Mouse (Mus musculus) gastrocnemius, postnatal 14 days (tissue): ENCODE measurements around the gene Wfdc6b. TPM values are rescaled to one million over a fixed set of nuclear protein-coding genes. Genes with fewer than 3 reads are reported as not detected.
"Not testable (repeated sequence)": the region's sequence is repeated elsewhere in the genome, so short reads cannot be mapped to it uniquely, and the experiment has no call there.

Experiments used
- DNase-seq: peaks from one replicate; pipeline ENCODE4 v3.0.0; 2021; ENCODE audit warnings: mixed read lengths
- intact Hi-C: fragments of 180-260 bp; cut with DNase I; formaldehyde crosslinking; loops from one replicate; pipeline ENCODE4 v1.15.1; 2025; ENCODE audit warnings: low total_unique reads
- long read RNA-seq, 2 experiments: library from polyadenylated mRNA; stranded (forward); transcript quantifications; one replicate each; pipeline ENCODE4 v2.0.0; 2021
- total RNA-seq, 2 experiments: library from RNA; stranded (reverse); gene quantifications; 2 replicates each; pipeline ENCODE4 v1.2.3; 2021

Wfdc6b gene
- not detected for total RNA-seq
- long read RNA-seq, experiment 1, result 0 reads
- long read RNA-seq, experiment 2, result 0 reads

DNA sequence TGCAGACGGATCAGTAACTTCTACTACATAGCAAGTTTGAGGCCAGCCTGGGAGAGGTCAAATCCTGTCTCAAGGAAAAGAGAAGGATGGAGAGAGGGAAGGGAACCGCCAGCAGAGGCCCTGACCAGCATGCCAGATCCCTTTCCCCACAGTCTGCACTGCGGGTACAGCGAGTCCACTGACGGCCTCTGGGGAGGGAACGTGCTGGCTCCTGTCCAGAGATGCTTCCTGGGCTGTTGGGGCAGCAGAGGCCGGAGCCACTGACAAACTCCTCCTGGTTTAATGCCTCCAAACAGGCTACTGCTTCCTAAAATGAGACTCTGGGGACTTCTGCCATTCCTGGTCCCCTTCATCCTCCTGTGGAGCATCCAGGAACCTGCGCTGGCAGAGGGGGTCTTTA is at the start of gene Wfdc6b, which contains the start of gene Wfdc8:
Gene Wfdc6b (plus strand): TSS at position 52 of the 400 bp plus-strand sequence.
Gene Wfdc8 (minus strand): TSS at position 156 of the 400 bp plus-strand sequence.
- intact Hi-C loops, result not testable (repeated sequence)
- peak; percentile 31 for DNase-seq

DNA sequence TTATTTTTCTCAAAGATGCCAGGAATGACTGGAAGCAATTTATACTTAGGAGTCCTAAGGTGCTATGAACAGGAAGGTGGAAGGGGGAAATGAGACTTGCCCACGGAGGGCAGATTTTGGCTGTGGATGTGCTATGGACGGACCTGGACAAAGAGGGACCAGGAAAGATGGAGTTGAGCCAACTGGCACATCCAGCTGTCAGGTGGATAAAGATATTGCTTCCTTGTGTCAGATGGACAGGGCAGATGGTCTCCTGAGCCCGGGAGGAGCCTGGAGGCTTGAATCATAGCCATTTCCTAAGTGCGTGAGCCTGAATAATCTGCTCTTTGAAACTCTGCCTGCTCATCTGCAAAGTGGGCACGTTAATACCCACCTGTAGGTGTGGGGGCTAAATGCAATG is 49.0 kb upstream of the Wfdc6b start:
- no peak for DNase-seq
- intact Hi-C loops, result no loop called here

DNA sequence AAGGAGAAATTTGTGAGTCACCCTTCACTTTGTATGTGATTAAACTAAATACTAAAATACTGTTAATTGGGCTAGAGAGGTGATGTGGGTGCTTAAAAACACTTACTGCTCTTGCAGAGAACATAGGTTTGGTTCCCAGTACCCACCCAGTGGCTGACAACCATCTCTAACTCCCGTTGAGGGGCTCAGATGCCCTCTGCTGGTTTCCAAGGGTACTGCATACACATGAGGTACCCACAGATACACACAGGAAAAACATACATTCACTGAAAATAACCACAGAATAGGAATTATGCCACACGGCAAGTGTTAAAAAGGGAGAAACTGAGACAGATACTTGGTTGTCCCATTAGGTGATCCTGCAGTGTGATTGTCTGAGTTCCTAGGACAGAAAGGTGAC is 46.3 kb upstream of the Wfdc6b start:
- no peak for DNase-seq
- intact Hi-C loops, result no loop called here

DNA sequence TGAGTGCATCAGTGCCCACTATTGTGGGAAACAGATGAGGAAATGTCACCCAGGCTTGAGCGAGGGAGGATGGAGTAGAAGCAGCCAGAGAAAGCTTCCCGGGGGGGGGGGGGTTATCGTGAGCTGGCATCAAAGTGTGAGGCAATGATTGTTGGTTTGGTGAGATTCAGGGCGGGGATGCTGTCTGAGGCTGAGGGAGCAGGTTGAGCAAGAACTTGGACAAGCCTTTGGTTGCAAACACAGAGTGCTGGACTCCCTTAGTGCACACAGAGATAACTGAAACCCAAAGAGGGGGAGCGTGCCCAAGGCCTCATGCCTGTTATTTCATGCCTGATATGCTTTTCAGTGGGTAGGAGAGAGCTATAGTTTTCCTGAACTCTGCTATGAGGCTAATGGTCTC is 45.9 kb upstream of the Wfdc6b start:
- intact Hi-C loops, result no loop called here
- no peak for DNase-seq

DNA sequence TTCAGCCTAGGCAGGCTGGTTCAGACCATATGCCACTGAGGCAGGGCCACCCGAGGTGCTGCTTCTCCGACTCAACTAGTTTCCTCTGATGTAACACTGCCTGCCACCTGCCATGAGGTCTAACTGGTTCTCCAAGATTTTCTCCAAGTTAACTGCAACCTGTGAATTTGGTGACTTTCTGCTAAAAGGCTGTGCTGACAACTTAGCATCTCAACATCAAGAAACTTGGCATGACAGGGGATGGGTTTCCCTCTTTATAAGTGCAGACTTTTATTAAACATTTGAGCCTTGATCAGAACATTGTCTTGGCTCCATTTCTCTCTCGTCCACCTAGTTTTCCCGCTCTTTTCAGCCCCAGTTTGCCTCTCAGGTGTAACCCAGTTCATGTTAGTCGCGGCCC is 40.0 kb upstream of the Wfdc6b start, which contains the start of gene Spint3:
Gene Spint3 (minus strand): TSS at position 101 of the 400 bp plus-strand sequence.
- intact Hi-C loops, DNase-seq: not testable (repeated sequence)

DNA sequence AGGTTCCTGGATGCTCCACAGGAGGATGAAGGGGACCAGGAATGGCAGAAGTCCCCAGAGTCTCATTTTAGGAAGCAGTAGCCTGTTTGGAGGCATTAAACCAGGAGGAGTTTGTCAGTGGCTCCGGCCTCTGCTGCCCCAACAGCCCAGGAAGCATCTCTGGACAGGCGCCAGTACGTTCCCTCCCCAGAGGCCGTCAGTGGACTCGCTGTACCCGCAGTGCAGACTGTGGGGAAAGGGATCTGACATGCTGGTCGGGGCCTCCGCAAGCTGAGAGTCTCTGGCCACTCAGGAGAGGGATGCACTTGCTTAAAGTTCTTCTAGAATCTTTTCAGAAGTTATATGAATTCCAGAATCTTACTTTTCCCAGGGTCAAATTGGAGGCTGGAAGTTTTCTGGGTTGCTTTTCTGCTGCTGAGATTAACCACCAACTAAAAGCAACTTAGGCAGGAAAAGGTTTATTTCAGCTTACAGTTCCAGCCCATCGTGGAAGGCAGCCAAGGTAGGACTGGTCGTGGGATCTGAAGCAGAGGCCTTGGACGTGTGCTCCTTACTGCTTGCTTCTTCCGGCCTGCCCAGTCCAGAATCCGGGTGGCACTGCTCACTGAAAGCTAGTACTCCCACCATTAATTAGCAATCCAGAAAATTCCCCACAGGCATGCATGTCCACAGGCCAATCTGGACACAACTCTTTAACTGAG is 28.1 kb upstream of the Wfdc6b start, which contains the start of gene Wfdc6a:
Gene Wfdc6a (minus strand): TSS at position 423 of the 701 bp plus-strand sequence.
- peak; percentile 14 for DNase-seq
- intact Hi-C loops, result not testable (repeated sequence)

DNA sequence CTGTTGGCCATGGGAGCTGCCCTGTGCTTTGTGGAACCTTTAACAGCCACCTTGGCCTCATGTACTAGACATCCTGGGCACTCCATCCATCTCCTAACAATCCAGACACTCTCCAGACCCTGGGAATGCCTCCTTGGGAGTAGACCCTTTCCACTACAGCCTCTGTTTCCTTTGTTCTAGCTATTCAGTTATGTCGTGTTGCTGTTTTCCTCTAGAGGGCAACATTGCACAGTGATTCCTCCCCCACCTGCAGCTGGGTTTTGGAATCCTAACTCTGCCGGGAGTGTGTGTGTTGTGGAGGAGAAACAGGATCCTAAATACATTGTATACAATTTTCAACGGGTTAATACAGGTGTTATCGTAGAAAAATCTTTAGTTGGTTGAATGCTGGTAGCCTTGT is 21.3 kb upstream of the Wfdc6b start:
- intact Hi-C loops, result no loop called here
- DNase-seq, result no peak

DNA sequence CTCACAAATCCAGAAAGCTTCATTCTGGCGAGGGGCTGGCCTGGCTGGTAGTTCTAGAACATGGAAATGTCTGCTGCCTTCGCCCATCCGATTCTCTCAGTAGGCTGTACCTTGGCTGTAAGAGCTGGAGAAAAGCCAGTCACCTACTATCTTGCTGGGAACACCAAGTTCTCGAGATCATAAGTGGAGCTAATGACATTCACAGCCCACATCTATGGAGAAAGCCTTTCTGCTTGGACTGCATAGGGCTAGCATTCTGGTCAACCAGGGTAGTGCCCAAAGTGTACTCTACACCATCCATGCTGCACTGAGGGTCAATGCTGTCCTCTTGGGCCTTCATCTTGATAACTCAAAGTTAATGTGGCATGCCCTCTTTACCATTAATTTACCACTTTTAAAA is 19.8 kb upstream of the Wfdc6b start, which contains the start of gene Eppin:
Gene Eppin (minus strand): TSS at position 101 of the 400 bp plus-strand sequence.
- intact Hi-C loops, result no loop called here
- DNase-seq, result no peak

DNA sequence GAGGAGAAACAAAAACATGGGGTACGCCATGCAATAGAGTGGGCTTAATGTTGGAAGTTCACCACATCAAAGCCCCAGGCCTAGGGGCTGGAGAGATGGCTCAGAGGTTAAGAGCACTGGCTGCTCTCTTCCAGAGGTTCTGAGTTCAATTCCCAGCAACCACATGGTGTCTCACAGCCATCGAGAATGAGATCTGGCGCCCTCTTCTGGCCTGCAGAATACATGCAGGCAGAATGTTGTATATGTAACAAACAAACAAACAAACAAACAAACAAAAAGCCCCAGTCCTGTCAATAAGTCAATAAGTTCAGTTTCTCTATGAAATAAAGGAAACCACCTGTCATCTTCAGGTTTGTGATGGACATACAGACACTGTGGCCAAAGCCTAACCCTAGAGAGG is 13.1 kb upstream of the Wfdc6b start:
- intact Hi-C loops, result no loop called here
- no peak for DNase-seq

DNA sequence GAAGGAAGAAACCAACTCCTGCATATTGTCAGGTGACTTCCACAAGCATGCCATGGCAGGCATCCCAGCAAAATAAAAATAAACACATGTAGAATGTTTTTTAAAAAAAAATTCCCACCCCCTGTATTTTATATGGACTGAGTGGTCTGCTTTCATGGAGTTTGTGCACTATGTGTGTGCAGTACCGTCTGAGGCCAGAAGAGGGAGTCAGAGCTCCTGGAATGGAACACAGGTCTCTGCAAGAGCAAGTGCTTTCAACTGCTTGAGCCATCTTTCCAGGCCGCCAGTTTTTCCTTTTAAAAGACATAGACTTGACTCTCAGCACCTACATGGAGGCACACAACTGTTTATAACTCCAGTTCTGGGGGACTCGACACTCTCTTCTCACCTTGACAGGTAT is 9.8 kb upstream of the Wfdc6b start:
- intact Hi-C loops, result no loop called here
- DNase-seq, result no peak

DNA sequence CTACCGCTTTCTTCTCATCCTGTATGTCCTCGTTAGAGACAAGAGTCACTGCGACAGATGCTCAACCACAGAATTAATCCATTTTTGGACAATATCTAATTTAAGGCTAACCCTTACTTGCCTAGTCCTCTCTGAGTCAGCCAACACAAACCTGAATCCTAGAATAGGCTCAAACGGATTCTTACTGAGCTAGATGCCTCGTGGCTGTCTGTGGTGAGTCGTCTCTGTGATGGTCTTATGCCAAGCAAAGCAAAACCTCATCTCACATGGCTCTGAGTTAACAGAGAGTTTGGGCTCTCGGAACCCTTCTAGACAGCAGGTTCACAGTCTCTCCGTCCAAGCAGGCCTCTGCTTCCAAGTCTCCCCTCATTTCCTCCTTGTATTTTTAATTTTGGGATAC is 8.9 kb upstream of the Wfdc6b start:
- intact Hi-C loops, result no loop called here
- DNase-seq, result no peak

DNA sequence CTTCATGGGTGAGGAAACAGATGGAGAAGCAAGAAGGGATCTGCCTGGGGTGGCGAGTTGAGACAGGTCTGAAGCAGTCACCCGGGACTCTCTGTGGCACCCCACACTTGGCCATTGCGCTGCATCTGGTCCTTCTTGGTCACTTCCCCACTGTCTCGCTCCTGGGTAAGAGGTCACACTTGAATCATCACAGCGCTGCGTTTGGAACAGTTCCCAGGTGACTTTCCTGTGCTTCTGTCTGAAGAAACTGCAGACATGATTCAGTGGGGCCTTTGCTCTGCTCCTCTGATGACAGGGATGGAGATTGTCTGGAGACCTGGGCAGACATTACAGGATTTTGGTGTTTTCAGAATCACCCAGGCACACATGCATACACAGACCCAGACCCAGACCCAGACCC is 4.5 kb upstream of the Wfdc6b start:
- intact Hi-C loops, result no loop called here
- DNase-seq, result no peak

DNA sequence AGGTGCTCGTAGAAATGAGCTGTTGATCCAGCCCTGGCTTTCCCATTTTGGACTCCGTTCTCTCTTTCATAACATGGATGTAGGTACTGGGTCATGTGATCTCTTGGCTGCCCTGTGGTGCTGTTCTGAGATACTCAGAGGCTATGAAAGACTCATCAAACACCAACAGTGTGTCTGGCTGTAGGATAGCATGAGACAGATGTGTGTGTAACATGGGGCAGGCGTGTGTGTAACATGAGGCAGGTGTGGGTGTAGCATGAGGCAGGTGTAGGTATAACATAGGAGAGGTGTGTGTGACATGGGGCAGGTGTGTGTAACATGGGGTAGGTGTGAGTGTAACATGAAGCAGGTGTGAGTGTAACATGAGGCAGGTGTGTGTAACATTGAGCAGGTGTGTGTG is 2.1 kb downstream of the Wfdc6b start:
- intact Hi-C loops, result no loop called here
- no peak for DNase-seq

DNA sequence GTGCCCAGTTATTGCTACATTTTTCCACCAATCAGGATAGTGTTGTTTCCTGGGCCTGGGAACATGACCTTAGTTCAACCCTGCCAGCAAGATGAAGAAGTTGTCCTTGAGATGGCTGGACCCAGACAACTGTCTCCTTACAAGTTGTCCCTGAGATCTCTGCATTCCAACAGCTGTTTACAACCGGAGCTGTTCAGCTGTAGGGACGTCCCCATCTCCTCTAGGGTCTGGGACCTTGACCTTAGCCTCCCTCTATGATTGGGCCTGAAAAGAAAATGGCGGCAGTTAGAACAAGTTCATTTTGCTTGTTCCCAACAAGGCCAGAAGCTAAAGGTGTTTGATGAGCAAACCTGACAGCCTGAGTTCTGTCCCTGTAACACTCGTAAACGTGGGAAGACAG is 5.7 kb downstream of the Wfdc6b start:
- DNase-seq, result no peak
- intact Hi-C loops, result no loop called here

DNA sequence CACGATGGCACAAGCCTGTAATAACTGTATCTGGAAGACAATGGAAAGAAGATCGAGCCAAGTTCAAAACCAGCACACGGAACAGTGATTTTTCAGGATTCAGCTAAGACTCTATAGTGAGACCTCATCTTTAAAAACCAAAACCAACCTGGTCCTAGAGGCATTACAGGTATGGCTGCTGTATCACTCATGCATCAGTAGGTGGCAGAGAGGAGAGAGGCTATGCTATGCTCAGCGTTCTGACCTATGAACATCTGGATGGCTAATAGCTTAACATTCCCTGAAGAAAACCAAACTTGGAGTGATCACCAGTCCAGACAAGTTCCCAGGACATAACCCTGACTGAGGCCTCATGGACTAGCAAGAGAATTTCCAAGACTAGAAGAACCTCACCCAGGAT is 8.5 kb downstream of the Wfdc6b start:
- DNase-seq, result no peak
- intact Hi-C loops, result no loop called here

DNA sequence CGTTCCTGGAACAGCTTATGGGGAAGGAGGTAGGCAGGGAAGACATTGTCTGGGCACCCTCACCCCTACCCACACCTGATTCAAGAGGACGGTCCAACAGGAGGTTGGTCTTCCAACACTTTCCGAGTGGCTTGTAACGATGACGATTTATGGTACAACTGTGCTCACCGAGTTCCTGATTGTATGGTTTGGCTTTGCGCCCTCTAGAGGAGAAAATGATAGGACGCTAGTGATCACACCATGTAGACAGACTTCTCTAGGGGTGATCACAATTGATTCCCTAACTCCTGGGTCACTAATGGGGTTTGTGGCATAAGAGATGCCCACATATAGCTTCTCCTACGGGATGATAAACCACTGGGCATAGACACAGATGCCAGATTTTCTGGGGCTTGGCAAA is 21.9 kb downstream of the Wfdc6b start:
- intact Hi-C loops, result no loop called here
- DNase-seq, result no peak

DNA sequence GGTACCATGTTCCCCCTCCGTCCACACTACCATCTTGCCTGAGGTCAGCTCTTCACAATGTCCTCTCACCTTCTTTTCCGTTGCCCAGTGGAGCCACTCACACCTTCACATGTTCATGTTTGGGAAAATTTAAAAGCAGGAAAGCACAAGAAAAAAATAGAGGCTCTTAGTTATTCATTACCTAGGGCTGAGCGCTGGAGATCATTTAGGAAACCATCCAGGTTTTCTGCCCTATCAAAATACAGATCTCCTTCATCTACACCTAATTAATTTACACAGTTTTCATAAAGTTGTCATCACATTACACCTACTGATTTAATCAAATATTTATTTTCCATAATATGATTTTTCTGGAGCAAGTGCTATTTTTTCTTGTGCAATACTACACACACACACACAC is 25.4 kb downstream of the Wfdc6b start, which contains the start of gene Wfdc16:
Gene Wfdc16 (minus strand): TSS at position 101 of the 400 bp plus-strand sequence.
- DNase-seq, result no peak
- intact Hi-C loops, result no loop called here

DNA sequence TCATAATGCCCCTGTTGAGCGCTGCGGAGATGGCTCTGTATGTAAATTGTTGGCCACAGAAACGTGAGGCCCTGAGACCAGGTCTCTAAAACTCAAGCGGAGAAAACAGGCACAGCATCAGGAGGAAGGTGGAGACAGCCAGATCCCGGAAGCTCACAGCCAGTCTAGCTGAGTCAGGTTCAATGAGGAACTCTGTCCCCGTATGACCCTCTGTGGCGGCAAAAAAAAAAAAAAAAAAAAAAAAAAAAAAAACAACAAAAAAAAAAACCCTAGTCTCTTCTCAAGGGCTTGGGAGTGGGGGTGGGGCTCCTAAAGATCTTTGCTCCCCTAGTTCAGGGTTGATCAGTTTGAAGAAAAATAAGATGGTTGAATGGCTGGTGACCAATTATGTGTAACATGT is 27.8 kb downstream of the Wfdc6b start:
- no peak for DNase-seq
- intact Hi-C loops, result no loop called here

DNA sequence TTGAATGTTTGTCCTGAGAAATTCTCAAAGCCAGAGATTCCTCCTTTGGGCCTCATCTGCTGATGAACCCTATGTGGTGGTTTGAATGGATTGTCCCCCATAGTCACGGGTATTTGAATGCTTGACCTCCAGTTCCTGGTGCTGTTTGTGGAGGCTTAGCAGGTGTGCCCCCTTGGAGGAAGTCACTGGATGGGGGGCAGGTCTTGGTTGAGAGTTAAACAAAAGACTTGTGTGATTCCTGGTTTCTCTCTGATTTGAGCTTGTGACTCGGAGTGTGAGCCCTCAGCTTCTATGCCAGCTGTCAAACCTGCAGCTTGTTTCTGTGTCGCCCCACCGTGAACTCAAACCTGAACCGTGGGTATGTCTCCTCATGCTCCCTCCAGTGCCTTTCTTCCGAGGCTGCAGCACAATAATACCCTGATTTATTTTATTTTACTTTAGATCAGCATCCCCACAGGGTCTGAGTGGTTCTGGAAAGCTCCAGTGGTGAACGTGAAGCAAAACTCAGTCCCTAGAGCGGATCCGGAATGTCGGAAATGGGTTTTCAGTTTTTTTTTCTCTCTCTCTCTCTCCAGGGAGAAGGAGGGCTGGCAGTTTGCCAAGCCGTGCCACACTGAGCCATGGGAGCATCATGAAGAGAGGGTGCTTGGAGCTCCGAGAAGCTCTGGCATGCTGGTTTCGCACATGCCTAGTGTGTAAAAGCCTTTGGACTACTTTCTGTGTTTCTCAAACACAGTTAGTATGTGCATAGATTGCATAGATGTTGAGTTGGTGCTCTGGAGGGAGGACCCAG is 28.8 kb downstream of the Wfdc6b start:
- DNase-seq, result no peak
- intact Hi-C loops, result no loop called here

DNA sequence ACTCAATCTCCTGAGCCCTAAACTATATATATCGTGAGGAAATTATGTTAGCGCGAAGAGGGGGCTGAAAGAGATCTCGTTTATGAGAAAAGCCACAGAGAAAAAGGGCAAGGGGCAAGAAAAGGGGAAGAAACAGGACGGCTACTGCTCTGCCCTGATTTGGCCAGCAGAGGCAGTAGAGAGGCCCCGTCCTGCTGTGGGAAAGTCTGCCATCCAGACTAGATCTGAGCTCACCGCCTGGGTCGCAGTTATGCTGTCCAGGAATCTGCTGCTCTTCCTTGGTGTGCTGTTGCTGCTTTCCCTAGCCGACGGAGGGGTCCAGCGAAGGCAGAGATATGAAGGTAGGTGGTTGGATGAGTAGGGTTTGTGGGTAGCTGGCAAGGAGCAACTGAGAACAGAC is 42.5 kb downstream of the Wfdc6b start, which contains the start of gene Wfdc10:
Gene Wfdc10 (plus strand): TSS at position 189 of the 400 bp plus-strand sequence.
- intact Hi-C loops, result no loop called here
- peak; percentile 36 for DNase-seq

DNA sequence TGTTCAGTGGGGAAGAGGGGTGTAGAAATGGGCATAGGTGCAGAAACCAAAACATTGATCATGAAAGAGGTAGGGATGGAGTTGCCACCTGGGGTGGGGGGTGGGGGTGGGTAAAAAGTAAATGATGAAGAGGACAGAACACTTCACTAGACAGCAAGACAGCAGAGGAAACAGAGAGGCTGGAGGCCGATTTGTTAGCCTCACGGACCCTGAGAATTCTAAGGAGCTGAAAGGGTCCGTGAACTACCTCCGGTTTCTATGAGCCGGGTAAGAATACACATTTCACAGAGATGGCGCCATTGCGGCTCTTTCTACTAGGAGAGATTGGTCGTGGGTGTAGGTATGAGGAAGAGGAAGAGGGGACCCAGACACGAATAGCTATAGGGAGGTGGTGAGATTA is 43.2 kb downstream of the Wfdc6b start, which contains the start of gene Wfdc9:
Gene Wfdc9 (minus strand): TSS at position 101 of the 400 bp plus-strand sequence.
- intact Hi-C loops, result no loop called here
- DNase-seq, result no peak
